Mouse (Mus musculus) ES-E14 (cell line): Measurements from ENCODE around the gene Fam155a.

ENCODE experiments used
- CHD2 ChIP-seq: IDR thresholded peaks from 2 replicates; pipeline ENCODE4 v1.6.1; 2014; ENCODE audit warnings: mild to moderate bottlenecking, low read depth, low read length, inconsistent platforms
- HCFC1 ChIP-seq: IDR thresholded peaks from 2 replicates; pipeline ENCODE4 v1.6.1; 2012; ENCODE audit warnings: low read length, inconsistent platforms, borderline replicate concordance; ENCODE audit not compliant: insufficient read depth
- MAFK ChIP-seq: IDR thresholded peaks from 2 replicates; pipeline ENCODE4 v1.6.1; 2014; ENCODE audit warnings: mild to moderate bottlenecking, low read depth, low read length, inconsistent platforms; ENCODE audit not compliant: insufficient read depth
- ZC3H11A ChIP-seq: IDR thresholded peaks from 2 replicates; pipeline ENCODE4 v1.6.1; 2012; ENCODE audit warnings: low read depth, mild to moderate bottlenecking, inconsistent platforms, low read length, borderline replicate concordance
- ZNF384 ChIP-seq: IDR thresholded peaks from 2 replicates; pipeline ENCODE4 v1.6.1; 2012; ENCODE audit warnings: low read depth, low read length, inconsistent platforms

- TF ChIP-seq CHD2 (no peak), ZC3H11A (no peak), MAFK (no peak), ZNF384 (no peak), HCFC1 (no peak)
Observed at GRCm38 (mm10) chr8:9332766-9333165, 438.2 kb downstream of the Fam155a start.
